Mouse (Mus musculus): ENCODE measurements around the gene Ptpn12.

Gene Ptpn12

DNA sequence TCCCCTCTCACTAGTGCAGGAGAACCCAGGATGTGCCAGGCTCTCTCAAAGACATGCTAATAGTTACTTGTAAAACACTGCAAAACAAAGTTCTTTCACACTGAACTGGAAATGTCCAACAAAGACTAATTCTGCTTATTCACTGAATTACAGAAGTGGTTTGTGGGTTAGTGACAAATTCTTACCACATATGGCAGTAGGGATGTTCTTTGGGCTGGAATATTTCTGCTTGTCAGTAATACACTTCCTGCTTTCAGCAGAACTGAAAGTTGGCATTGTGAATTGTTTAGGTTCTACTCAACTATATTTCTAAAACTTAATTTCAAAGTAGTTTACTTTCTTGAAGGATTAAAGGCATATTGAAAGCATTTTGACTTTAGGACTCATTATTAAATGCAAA, 25.5 kb downstream of the Ptpn12 start:
- DNase-seq (ENCODE audit: low spot score in 2 of 2) = no peak

- no peak for DNase-seq (ENCODE audit: low spot score in 2 of 2)
Measured at GRCm38 (mm10) chr5:21017075-21017474, 38.6 kb downstream of the Ptpn12 start.

DNA sequence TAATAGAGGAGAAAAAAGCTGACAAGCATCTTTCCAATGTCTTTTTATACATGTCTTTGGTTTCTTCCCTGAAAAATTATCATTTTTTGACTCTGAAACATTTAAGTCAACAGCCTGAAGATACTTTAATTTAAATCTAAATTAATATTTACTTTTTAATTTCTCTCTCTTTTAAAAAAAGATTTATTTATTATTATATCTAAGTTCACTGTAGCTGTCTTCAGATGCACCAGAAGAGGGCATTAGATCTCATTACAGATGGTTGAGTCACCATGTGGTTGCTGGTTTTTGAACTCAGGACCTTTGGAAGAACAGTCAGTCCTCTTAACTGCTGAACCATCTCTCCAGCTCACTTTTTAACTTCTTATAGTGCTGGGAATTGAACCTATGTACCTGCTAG, 44.8 kb downstream of the Ptpn12 start:
- DNase-seq (ENCODE audit: low spot score in 2 of 2) = no peak

DNA sequence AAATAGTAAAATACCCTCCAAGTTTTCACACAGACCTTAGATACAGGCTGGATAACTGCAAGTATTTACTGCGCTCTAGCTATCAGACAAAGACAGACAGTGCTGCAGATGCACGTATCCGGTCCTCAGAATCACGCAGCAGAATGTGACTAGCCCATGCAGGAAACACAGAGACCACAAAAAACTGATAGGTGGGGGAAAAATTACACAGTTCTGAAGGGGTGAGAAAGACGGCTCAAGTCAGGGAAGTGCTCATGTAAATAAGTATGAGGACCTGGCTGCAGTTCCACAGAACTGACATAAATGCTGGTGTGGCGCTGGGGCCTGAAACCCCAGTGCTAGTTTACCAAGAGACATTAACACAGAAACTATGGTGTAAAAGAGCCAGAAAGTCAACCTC, 53.0 kb downstream of the Ptpn12 start:
- no peak for DNase-seq (ENCODE audit: low spot score in 2 of 2)

GRCm38 (mm10) chr5:21001622-21002315, 53.9 kb downstream of the Ptpn12 start:
- DNase-seq (ENCODE audit: low spot score in 2 of 2) = no peak

GRCm38 (mm10) chr5:20998427-20998826, 57.3 kb downstream of the Ptpn12 start:
- DNase-seq (ENCODE audit: low spot score in 2 of 2) = no peak

DNA sequence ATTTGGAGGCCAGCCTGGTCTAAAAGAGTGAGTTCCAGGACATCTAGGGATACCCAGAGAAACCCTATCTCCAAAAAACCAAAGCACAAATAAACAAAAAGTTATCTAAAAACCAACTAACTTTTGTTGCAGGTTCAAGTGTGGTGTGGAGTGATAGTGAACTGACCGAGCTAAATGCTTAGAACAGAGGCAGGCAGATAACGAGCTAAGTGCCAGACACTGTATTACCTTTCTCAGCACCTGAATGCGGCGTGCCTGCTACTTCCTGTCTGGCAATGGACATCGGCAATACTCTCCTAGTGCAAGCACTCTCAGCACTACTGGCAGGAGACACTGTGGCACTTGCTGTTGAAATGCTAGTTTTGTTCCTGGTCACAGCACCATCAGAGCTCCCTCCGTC, 58.2 kb downstream of the Ptpn12 start:
- DNase-seq (ENCODE audit: low spot score in 2 of 2) = no peak

DNA sequence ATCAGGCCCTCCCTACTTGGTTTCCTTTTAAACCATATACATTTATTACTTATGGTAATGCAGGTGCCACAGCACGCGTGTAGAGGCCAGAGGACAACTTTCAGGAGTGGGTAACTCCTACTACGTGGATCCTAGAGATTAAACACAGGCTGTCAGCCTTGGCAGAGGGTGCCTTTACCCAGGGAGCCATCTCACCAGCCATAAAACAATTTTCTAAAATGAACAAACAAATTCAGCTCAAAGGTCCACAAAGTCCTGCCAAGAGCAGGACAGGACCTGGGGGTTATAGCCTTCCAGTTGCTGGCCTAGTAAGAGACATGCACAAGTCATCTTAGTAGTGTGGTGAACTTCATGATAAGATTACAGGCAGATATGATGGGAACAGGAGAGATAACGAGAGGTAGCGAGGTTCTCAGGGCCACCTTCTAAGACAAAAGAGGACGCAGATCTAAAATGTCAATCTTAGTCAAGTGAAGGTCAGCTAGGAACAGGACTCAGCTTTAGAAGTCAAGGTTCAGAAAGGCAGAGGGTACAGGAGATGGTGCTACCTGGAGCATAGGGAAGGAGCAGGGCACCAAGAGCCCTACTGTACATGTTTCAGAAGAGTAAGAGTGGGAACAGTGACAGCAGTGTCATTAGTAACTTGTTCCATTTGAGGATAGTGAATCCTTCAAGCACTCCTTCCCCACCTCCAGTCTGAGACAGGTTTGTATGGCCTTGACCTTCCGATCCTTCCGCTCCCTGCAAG, 65.5 kb downstream of the Ptpn12 start:
- no peak for DNase-seq (ENCODE audit: low spot score in 2 of 2)

GRCm38 (mm10) chr5:20986271-20986670, 69.4 kb downstream of the Ptpn12 start:
- DNase-seq (ENCODE audit: low spot score in 2 of 2) = no peak

DNA sequence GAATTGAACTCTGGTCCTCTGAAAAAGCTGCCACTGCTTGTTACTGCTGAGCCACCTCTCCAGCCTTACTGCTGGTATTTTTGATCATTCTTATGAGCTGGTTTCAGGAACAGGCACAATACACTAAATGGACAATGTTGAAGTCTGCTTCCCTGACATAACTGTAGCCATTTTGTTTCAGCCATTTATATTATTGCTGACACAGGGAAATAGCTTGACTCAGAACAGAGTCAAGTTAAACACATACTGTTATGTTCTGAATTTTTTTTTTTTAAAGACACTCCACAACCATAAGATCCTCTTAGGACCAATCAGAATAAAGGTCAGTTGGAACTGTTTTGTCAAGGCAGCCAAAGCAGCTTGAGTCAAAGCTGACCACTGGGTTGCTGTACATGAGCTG, 72.2 kb downstream of the Ptpn12 start:
- no peak for DNase-seq (ENCODE audit: low spot score in 2 of 2)

DNA sequence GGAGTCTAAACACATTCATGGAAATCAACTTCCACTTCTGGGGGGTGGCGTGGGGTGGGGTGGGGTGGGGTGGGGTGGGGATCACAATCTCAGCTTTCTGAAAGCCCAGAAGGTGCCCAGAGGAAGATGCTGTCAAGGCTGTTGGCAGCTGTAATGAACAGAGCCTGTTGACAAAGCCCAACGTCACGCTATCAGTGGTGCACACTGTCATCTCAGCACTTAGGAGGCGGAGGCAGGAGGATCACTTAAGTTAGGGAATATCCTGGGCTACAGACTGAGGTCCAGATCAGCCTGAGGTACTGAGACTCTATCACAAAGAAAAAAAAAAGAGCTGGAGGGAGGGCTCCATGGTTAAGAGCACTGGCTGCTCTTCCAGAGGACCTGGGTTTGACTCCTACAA, 81.0 kb downstream of the Ptpn12 start:
- no peak for DNase-seq (ENCODE audit: low spot score in 2 of 2)

DNA sequence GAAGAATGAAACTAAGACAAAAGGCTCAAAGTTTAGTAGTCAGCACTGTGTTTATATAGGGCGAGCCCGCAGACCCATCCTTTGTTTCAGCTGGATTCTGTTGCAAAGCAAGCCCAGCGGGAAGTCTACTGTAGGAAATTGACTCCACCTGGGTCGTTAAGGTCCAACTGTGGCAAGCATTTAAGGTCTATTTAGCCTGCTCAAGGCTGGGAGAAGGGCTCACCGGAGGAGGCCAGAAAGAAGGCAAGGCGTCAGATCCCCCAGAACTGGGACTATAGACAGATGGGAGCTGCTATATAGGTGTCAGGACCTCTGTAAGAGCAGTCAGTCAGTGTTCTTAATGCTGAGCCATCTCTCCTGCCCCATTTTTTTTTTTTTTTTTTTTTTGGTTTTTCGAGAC, 81.7 kb downstream of the Ptpn12 start:
- DNase-seq (ENCODE audit: low spot score in 2 of 2) = no peak

DNA sequence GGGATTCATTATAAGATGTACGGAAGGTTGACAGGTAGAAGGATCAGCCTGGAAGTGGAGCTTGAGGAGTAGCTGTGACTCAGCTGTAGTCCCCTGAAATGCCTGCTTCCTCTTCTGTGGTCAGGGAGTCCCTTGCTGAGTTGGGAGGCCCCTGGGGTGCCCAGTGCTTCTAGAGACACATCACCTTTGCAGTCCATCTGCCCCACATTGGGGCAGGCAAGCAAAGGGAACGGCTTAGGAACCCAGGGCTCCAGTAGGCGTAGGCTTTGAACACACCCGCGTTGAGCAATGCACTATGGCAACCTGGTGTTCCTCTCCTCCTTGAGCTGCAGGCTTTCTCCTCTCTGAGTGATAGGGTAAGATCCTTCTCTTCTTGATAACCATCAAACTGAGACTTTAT, 82.6 kb downstream of the Ptpn12 start:
- no peak for DNase-seq (ENCODE audit: low spot score in 2 of 2)

DNA sequence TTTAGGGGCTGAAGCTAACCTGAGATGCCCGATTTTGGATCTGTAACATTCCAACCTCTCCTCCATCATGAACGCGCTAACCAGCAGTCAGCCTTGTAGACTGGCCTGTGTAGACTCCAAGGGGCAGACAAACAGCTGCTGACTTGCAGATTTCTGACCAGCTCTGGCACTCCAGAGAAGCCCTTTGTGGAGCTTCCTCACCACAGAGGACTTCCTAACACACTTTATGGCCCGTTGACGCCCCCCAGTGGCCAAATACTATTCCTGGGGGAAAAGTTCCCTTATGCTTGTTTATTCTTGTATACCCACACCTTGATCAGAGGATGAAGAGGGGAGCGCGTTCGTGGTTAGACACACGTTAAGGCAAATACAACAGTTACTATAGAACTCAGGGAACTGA, 86.7 kb downstream of the Ptpn12 start:
- peak in 1 of 2 experiments; percentile 43 for DNase-seq (ENCODE audit: low spot score in 2 of 2)

DNA sequence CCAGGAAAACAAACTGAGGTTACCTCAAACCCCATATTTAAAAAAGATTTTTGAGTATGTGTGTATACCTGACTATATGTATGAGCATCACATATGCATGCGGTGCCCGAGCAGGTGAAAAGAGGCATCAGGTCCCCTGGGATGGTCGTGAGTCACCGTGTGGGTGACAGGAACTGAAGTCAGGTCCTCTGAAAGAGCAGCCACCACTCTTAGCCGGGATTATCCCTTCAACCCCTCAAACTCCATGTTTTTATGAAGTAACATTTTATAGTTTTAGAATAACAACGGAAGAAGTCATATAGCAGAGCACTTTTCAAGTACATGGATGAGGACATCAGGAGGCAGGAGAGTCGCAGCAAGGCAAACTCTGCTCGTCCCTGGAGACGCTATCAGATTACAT, 87.2 kb downstream of the Ptpn12 start:
- no peak for DNase-seq (ENCODE audit: low spot score in 2 of 2)

DNA sequence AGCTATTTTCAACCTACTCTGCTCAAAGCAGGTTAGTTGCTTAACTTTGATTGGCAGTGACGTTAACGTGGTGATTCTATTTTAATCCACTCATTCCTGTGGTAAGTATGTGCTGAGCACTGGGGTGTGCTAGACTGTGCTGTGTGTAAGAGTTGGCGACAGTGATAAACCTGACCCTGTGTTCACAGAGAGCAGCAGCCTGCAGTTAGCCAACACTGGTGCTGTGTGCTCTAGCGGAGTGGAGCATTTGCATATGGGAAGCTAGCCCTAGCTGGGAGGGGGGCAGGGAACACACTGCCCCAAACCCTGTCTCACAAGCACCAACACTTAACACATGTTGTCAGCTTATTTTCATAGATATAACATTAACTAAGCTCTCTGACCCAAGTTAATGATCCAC, 87.8 kb downstream of the Ptpn12 start:
- DNase-seq (ENCODE audit: low spot score in 2 of 2) = no peak

GRCm38 (mm10) chr5:20964446-20964845, 91.3 kb downstream of the Ptpn12 start:
- DNase-seq (ENCODE audit: low spot score in 2 of 2) = no peak

DNA sequence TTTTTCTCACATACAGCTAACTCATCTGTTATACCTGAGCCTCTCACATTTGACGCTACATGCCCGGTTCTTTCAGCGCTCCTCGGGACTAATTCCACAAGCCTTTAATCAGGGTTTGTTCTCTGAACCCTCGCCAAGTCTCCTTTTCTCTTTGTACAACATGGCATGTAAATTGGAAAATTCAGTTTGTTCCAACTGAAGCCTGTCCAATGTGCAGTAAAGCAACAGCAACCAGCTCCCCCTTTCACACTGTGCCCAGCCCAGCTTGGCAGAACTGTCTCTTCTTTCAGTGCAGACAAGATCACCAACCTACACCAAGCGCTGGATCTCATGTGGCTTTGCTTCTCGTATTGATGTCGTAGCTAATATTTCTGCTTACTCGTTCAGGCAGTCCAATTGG, 92.4 kb downstream of the Ptpn12 start:
- no peak for DNase-seq (ENCODE audit: low spot score in 2 of 2)

GRCm38 (mm10) chr5:20960927-20961326, 94.8 kb downstream of the Ptpn12 start:
- no peak for DNase-seq (ENCODE audit: low spot score in 2 of 2)

GRCm38 (mm10) chr5:20956298-20956697, 99.4 kb downstream of the Ptpn12 start, which contains the start of gene Rsbn1l:
Rsbn1l (minus strand) TSS chr5:20956398.
- DNase-seq (ENCODE audit: low spot score in 2 of 2) = no peak

DNA sequence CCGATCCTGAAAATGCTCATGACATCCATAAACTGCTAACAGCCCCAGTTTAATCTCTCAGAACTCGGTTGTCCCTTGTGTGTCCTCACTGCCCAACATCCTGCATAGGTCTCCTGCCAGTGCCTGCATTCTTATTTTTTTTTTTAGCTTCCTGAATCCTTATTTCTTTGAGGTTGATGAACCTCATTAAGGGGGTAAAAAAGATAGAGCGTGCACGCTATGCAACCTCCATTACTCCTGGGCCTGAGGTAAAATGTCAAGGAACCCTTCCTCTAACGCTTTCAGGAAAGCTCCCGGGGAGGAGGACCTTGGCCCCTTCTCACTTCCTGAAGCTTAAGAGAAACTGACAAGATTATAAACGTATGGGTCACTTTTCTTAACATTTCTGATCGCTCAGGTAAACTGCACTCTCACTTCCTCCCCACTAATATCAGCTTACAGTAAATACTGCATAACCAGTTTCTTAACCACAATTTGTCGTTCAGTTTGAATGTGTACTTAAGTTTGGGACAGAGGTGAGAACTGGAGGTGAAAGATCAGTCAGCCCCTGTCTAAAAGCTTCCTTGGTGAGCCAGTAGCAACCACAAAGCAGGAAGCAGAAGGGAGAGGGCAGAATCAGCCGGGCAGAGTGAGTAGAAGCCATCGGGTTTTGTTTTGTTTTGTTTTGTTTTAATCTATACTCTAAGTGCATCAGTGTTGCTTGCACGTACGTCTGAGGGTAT, 100.4 kb downstream of the Ptpn12 start:
- DNase-seq (ENCODE audit: low spot score in 2 of 2) = peak in 1 of 2 experiments; percentile 21

- DNase-seq (ENCODE audit: low spot score in 2 of 2) = no peak
Measured at GRCm38 (mm10) chr5:20952337-20952925, 103.3 kb downstream of the Ptpn12 start.

Measured in urinary bladder, postnatal 36 days (tissue).